12 mouse cellular contexts compared by ENCODE assay signal in the genomic region with DNA sequence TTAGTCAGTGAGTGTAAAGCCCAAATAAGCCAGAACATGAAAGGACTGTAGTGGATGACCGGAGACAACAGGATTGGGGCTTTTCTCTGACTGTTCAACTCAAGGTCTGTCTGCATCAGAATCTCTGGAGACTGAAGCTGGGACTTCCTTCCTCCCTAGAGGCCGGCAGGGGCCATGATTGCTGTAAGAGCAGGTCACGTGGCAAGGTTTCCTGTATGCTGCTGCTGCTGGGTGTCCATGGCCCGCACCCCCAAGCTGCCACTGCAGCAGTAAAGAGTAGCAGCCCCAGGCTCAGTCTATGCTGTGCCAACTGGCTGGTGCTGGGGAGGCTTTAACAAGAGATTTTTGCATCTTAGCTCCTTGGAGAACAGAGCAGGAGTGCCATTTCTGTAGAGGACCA. TPM values are rescaled to one million over a fixed set of nuclear protein-coding genes. Genes with fewer than 3 reads are reported as not detected.
A peak's percentile ranks its signal among the peaks of the same experiment; 100 is the strongest.
DNase-seq lines count a peak whose midpoint lies in the region; ATAC-seq and TF ChIP-seq lines count a peak whose summit lies in the region.
"Had no signal": no experiment of that assay in that cellular context is flagged by ENCODE, and none has a peak within 500 bp of the region (broad histone marks: within the 10 kb centered on the region; RNA-seq: fewer than 3 reads in every experiment).

A gene (plus strand): TSS at position 175 of the 400 bp plus-strand sequence.

- peak within 1 kb of the TSS; percentile 26 for H3K4me3 ChIP-seq in liver, embryonic 13.5 days (replicated peaks)
- H3K4me3 ChIP-seq in hindbrain, postnatal 0 days (ENCODE audit: low read length) = no peak within 1 kb of the TSS
- H3K4me3 ChIP-seq: forebrain, embryonic 13.5 days; hindbrain, embryonic 10.5 days; stomach, embryonic 15.5 days had no signal

- 0 out of 2 replicates have a peak within 1 kb of the TSS, but pooled peaks have one; percentile 30 for H3K4me2 ChIP-seq in liver, embryonic 13.5 days
- H3K4me2 ChIP-seq in hindbrain, postnatal 0 days (ENCODE audit: low read depth, low read length) = no peak within 1 kb of the TSS
- H3K4me2 ChIP-seq: forebrain, embryonic 13.5 days; stomach, embryonic 15.5 days had no signal

- no peak for TF ChIP-seq CTCF in hindbrain, postnatal 0 days (IDR thresholded peaks at IDR 0.05; ENCODE audit: low read depth)

- H3K36me3 ChIP-seq in liver, embryonic 13.5 days = no peaks in the 10 kb centered on the region
- no peaks in the 10 kb centered on the region for H3K36me3 ChIP-seq in hindbrain, postnatal 0 days (ENCODE audit: insufficient read depth, low read length)
- H3K36me3 ChIP-seq: hindbrain, embryonic 10.5 days; stomach, embryonic 15.5 days had no signal

- H3K27ac ChIP-seq in liver, embryonic 13.5 days = peak within 1 kb of the TSS; percentile 10; the same call in 1 of the 2 replicates
- no peak within 1 kb of the TSS for H3K27ac ChIP-seq in hindbrain, postnatal 0 days
- H3K27ac ChIP-seq: forebrain, embryonic 13.5 days; hindbrain, embryonic 10.5 days; stomach, embryonic 15.5 days had no signal

- 37% methylated on average over 4 of the region's 4 CpGs for WGBS in liver, embryonic 13.5 days (ENCODE audit: insufficient replicate concordance)
- 95% methylated on average over 4 of the region's 4 CpGs for WGBS in hindbrain, postnatal 0 days

- no peaks in the 10 kb centered on the region for H3K27me3 ChIP-seq in liver, embryonic 13.5 days
- H3K27me3 ChIP-seq in hindbrain, postnatal 0 days (ENCODE audit: insufficient read depth, low read length) = no peaks in the 10 kb centered on the region
- H3K27me3 ChIP-seq: forebrain, embryonic 13.5 days; stomach, embryonic 15.5 days had no signal

- H3K9me3 ChIP-seq in liver, embryonic 13.5 days (replicated peaks) = no peaks in the 10 kb centered on the region
- no peaks in the 10 kb centered on the region for H3K9me3 ChIP-seq in hindbrain, postnatal 0 days (ENCODE audit: low read length)
- H3K9me3 ChIP-seq: forebrain, embryonic 13.5 days; hindbrain, embryonic 10.5 days; stomach, embryonic 15.5 days had no signal

- H3K4me1 ChIP-seq in liver, embryonic 13.5 days (replicated peaks) = peaks cover 22% of the 10 kb centered on the region
- H3K4me1 ChIP-seq in hindbrain, postnatal 0 days (ENCODE audit: insufficient read depth, low read length) = no peaks in the 10 kb centered on the region
- H3K4me1 ChIP-seq: forebrain, embryonic 13.5 days; stomach, embryonic 15.5 days had no signal

- peak within 1 kb of the TSS; percentile 17; the same call in 1 of the 2 replicates for H3K9ac ChIP-seq in liver, embryonic 13.5 days
- H3K9ac ChIP-seq in hindbrain, postnatal 0 days (replicated peaks; ENCODE audit: low read length) = no peak within 1 kb of the TSS
- H3K9ac ChIP-seq: forebrain, embryonic 13.5 days; stomach, embryonic 15.5 days had no signal

- peak; percentile 20; the same call in 1 of the 2 replicates for ATAC-seq in liver, embryonic 13.5 days (ENCODE audit: low read depth)
- no peak for ATAC-seq in hindbrain, postnatal 0 days
- ATAC-seq: forebrain, embryonic 13.5 days had no signal

- peak; percentile 89 for DNase-seq in 416B (ENCODE audit: low read depth)
- peak; percentile 48 to 60 for DNase-seq in CD8-positive naive resting alpha-beta T cell, adult 2 months (ENCODE audit: low read depth in 2 of 2, low spot score in 2 of 2)
- DNase-seq in liver, embryonic 13.5 days = no peak
- DNase-seq in skeletal muscle tissue, adult 2 months (ENCODE audit: low read depth, low spot score) = peak; percentile 26
- no peak for DNase-seq in right cerebral cortex, postnatal 25 days
- no peak for DNase-seq in right cerebral cortex, postnatal 36 days (ENCODE audit: low spot score in 2 of 2)
- no peak for DNase-seq in adrenal gland, postnatal 4 days (ENCODE audit: low spot score in 2 of 2)
- DNase-seq in hindbrain, postnatal 0 days (ENCODE audit: low spot score) = no peak
- DNase-seq: cerebellum, adult 2 months had no signal

RNA-seq across cellular contexts. Expression of the gene that starts here (rescaled TPM):
- 6.6 and 6.7 TPM in 2 replicates for polyA plus RNA-seq in liver, embryonic 13.5 days (2015; fragmentation: Nextera tagmentation; extraction: Ambion mirVana)
- 1 to 10 TPM; 1.8 to 2.6 TPM for total RNA-seq in adrenal gland, postnatal 4 days (2021)
- total RNA-seq in hindbrain, postnatal 0 days (2014; rRNA removed) = 0.86 and 1.5 TPM in 2 replicates
- 0.81 and 1.1 TPM in 2 replicates for polyA plus RNA-seq in hindbrain, postnatal 0 days (2015; fragmentation: Nextera tagmentation; extraction: Ambion mirVana)

Comparison
In these comparisons a context has a peak if more than half of its experiments do, and no peak if none do; other contexts are left out.
1. DNase-seq: peak in 416B (single experiment), CD8-positive naive resting alpha-beta T cell, adult 2 months (2 of 2) and skeletal muscle tissue, adult 2 months (single experiment); none in liver, embryonic 13.5 days (single experiment), right cerebral cortex, postnatal 25 days (single experiment), right cerebral cortex, postnatal 36 days (0 of 2), adrenal gland, postnatal 4 days (0 of 2) and hindbrain, postnatal 0 days (single experiment).